Mouse (Mus musculus) mesoderm, embryonic 11.5 days (tissue): ENCODE data around the gene Avpr2.

ENCODE experiments used
- DNase-seq: peaks from one replicate; pipeline ENCODE4 v3.0.0-alpha.2; 2012; ENCODE audit warnings: low read depth, low spot score

The Avpr2 gene

GRCm38 (mm10) chrX:73914827-73915703 lies 23.2 kb downstream of the Avpr2 start:
- peak; percentile 94 for DNase-seq

- DNase-seq: no peak
Measured at GRCm38 (mm10) chrX:73916945-73917344, 25.0 kb downstream of the Avpr2 start.

- DNase-seq: no peak
Measured at GRCm38 (mm10) chrX:73918631-73919030, 26.7 kb downstream of the Avpr2 start.

GRCm38 (mm10) chrX:73921285-73921822 lies 29.5 kb downstream of the Avpr2 start:
- DNase-seq: no peak

- peak; percentile 88 for DNase-seq
Measured at GRCm38 (mm10) chrX:73921823-73922549, 30.1 kb downstream of the Avpr2 start, which contains the start of the genes Arhgap4 and Naa10. Gene Arhgap4 (minus strand): TSS chrX:73921870. Gene Naa10 (minus strand): TSS chrX:73921944.

GRCm38 (mm10) chrX:73922550-73922882 lies 30.6 kb downstream of the Avpr2 start:
- DNase-seq: no peak

GRCm38 (mm10) chrX:73930402-73931062 lies 38.6 kb downstream of the Avpr2 start, which contains the start of gene Renbp:
Gene Renbp (minus strand): TSS chrX:73930850.
- DNase-seq: peak; percentile 77

GRCm38 (mm10) chrX:73931871-73932270 lies 40.0 kb downstream of the Avpr2 start:
- DNase-seq: no peak

GRCm38 (mm10) chrX:73941860-73942259 lies 50.0 kb downstream of the Avpr2 start:
- no peak for DNase-seq

- no peak for DNase-seq
Measured at GRCm38 (mm10) chrX:73942294-73942693, 50.4 kb downstream of the Avpr2 start.
